Mouse (Mus musculus): ENCODE results near the gene Ptms. TPM values are rescaled to one million over a fixed set of nuclear protein-coding genes. Genes with fewer than 3 reads are reported as not detected.

The Ptms gene
- 1,000 to 10,000 TPM; 1,413 to 1,419 TPM for total RNA-seq (2021)
- long read RNA-seq, transcript Ptms-205 (5 exons, 744 nt): minor isoform, 5 of 450 reads
- long read RNA-seq, transcript Ptms-203 (4 exons, 629 nt): minor isoform, 71 of 450 reads
- long read RNA-seq, transcript Ptms-201 (5 exons, 1,149 nt): major isoform, 234 of 450 reads
- long read RNA-seq, partial matches to known transcripts: 54 of 450 reads
- long read RNA-seq, other reads (novel, unspliced or antisense): 86 of 450 reads

DNA sequence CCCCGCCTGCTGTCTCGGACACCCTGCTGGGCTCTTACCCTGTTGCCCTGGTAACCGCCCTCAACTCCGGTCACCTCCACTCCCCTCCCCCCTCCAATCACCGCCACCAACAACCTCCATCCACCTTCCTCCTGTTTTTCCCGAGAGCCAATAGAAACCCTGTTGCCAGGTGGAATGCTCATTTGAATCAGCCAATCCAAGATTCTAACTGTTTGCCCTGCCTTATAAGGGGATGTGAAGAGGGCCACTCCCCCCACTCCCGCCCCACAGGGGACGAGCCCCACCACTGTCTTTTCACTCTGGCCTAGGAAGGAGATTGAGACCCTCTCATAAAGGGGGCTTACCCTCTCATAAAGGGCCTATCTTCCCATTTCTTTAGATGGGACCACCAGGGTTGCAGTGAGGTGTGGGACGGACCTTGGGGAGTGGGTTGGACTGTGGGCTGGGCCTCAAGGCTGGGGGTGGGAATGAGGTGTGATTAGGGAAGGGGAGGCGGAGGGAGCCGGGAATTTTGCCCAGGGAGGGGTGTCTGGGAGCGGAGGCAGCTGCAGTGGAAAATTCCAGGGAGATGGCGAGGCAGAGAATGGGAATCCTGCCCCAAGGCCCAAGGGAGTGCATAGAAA lies at the start of gene Ptms:
TSS of gene Ptms (minus strand) at position 409 of the 623 bp plus-strand sequence.
- peak; percentile 93 to 95 for DNase-seq (ENCODE audit: low spot score in 2 of 2)

GRCm38 (mm10) chr6:124967766-124968165 lies 47.9 kb upstream of the Ptms start:
- peak; percentile 55 to 61 for DNase-seq (ENCODE audit: low spot score in 2 of 2)

- peak; percentile 19 to 34 for DNase-seq (ENCODE audit: low spot score in 2 of 2)
Observed at GRCm38 (mm10) chr6:124966466-124967118, 46.7 kb upstream of the Ptms start.

DNA sequence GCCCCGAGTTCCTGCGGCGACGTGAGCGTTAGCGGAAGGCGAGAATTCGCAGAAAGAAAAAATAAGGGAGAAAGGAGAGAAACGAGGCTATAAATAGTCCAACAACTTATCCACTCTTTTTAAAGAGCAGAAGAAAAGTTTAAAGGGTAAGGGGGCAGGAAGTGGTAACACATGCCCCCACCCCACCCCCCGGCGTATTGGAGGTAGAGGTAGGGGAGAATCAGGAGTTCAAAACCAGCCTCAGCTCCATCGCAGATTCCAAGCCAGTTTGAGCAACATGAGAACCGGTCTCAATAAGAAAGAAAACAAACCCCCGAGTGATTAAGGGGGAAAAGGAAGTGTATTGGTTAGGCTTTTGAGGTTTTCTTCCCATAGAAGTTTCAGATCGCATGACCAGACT lies 45.8 kb upstream of the Ptms start:
- no peak for DNase-seq (ENCODE audit: low spot score in 2 of 2)

DNA sequence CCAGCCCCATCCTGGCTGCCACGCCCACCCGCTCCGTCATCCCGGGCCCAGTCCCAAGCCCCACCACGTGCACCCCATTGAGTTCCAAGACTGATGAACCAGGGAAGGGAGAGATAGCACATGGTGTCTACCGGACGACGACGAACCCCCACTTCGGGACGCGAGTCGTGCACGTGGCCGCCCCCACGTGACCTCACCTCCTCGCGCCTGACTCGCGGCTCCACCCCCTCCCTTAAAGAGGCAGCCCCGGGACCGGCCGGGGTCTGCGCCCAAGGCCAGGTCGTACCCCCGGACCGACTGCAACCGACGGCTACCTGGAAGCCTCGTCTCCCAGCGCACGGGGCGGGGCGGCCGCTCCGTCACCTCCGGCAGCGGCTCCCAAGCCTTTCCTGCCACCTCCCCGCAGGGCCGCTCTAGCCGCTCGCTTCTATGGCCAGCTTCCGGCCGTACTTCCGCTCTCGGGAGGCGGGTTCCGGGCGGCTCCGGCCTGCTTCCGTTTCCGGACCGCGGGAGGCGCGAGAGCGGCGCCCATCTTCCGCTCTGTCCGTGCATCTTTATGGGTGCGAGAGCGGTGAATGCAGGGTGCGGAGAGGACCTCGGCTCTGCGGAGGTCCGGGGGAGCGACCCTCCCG lies 45.3 kb upstream of the Ptms start, which contains the start of gene Cops7a:
TSS of gene Cops7a (minus strand) at position 451 of the 632 bp plus-strand sequence.
- DNase-seq (ENCODE audit: low spot score in 2 of 2): peak; percentile 97

GRCm38 (mm10) chr6:124964638-124965037 lies 44.7 kb upstream of the Ptms start:
- DNase-seq (ENCODE audit: low spot score in 2 of 2): no peak

- no peak for DNase-seq (ENCODE audit: low spot score in 2 of 2)
Observed at GRCm38 (mm10) chr6:124961021-124961420, 41.1 kb upstream of the Ptms start.

DNA sequence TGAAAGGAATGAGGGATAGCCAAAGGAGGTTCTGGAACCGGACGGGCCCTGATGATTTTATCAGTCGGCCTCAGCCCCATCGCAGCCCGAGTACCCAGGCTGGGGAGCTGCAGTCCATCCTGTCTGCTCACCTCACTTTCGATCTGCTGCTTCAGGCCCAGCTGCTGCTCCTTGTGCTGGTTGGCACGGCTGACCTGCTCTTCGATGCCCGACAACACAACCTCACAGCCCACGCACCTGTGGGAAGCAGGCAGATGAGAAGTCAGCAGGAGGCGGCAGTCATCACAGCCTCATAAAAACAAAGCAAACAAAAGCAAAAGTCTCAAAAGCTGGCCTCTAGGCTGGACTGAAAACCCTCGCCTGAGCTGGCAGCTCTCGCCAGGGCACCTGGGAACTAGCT lies 40.1 kb upstream of the Ptms start:
- no peak for DNase-seq (ENCODE audit: low spot score in 2 of 2)

DNA sequence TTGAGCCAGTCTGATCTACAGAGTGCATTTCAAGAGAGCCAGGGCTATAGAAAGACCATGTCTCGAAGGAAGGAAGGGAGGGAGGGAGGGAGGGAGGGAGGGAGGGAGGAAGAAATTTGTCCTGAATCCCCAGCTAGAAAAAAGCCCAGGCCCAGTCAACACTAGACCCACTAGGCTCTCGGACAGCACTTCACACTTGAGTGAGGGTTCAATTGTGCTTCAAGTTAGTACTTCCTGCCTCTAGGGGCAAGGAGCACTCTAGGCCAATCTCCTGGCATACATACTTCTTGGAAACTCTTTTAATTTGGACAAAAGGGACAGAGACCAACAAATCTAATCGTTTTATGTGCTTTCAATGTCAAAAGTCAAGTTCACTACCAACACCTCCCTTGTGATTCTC lies 38.2 kb upstream of the Ptms start:
- DNase-seq (ENCODE audit: low spot score in 2 of 2): no peak

- DNase-seq (ENCODE audit: low spot score in 2 of 2): no peak
Observed at GRCm38 (mm10) chr6:124955212-124955611, 35.3 kb upstream of the Ptms start.

GRCm38 (mm10) chr6:124953991-124954715 lies 34.2 kb upstream of the Ptms start:
- DNase-seq (ENCODE audit: low spot score in 2 of 2): no peak

DNA sequence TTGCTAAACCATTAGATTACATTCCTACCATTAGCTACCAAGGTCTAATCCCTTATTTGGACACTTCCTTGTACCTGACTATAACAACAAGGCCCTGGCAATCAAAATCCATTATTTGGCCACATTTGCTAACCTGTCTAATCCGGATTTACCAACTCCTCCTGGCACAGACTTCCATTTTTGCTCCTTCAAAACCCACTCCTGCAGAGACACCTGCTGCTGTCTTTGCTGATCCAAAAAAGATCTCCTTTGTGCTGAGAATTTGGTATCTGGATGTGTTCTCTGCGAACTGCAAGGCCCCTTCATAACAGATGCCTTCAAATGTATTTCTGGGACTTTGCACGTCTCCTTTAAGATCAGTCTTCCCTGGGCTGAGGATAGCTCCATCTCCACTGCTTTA lies 23.6 kb upstream of the Ptms start:
- no peak for DNase-seq (ENCODE audit: low spot score in 2 of 2)

- no peak for DNase-seq (ENCODE audit: low spot score in 2 of 2)
Observed at GRCm38 (mm10) chr6:124941679-124942078, 21.8 kb upstream of the Ptms start.

GRCm38 (mm10) chr6:124938554-124938953 lies 18.7 kb upstream of the Ptms start:
- no peak for DNase-seq (ENCODE audit: low spot score in 2 of 2)

GRCm38 (mm10) chr6:124937493-124937892 lies 17.6 kb upstream of the Ptms start:
- DNase-seq (ENCODE audit: low spot score in 2 of 2): no peak

- no peak for DNase-seq (ENCODE audit: low spot score in 2 of 2)
Observed at GRCm38 (mm10) chr6:124936681-124937080, 16.8 kb upstream of the Ptms start.

GRCm38 (mm10) chr6:124934670-124935069 lies 14.8 kb upstream of the Ptms start:
- no peak for DNase-seq (ENCODE audit: low spot score in 2 of 2)

DNA sequence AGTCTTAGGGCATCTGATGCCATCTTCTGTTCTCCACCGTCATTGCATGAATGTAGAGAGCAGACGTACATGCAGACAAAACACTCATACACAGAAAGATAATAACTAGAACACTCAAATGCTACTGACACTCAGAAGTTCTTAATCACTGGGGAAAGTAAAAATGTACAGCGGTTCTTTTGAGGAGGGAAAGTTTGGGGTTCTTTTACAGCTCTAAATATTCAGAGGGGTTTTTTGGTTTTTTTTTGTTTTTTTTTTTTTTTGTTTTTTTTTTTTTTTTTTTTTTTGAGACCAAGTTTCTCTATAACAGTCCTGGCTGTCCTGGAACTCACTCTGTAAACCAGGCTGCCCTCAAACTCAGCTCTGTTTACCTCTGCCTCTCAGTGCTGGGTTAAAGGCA lies 13.2 kb upstream of the Ptms start:
- no peak for DNase-seq (ENCODE audit: low spot score in 2 of 2)

GRCm38 (mm10) chr6:124932314-124932695 lies 12.4 kb upstream of the Ptms start:
- DNase-seq (ENCODE audit: low spot score in 2 of 2): no peak

GRCm38 (mm10) chr6:124931525-124932313 lies 11.8 kb upstream of the Ptms start:
- DNase-seq (ENCODE audit: low spot score in 2 of 2): peak; percentile 61 to 70
